Mouse (Mus musculus) fat pad, adult 2 months (tissue): Measurements from ENCODE around the gene Vmn1r166.
"Not testable (repeated sequence)": the region's sequence is repeated elsewhere in the genome, so short reads cannot be mapped to it uniquely, and the experiment has no call there.

ENCODE experiments used
- DNase-seq: peaks from one replicate; pipeline ENCODE4 v3.0.0-alpha.2; 2011; ENCODE audit warnings: low read depth, low spot score; ENCODE audit errors: extremely low read depth

The Vmn1r166 gene

DNA sequence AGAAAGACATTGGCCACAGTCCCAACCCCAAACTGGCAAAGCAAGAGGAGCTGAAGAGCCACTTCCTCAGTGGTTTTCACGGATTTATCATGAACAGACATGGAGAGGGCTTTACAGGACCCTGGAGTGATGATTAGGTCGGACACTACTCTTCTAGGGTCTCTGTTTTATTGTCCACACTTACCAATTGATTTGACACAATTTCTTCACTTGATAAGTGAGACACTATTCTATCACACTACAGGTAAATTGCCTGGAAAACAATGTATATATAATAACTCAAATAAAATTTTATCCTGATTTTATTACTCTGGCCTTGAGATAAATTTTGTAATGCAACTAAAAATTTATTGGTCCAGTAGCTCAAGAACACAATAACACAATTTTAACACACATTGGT, at the start of gene Vmn1r166:
TSS of gene Vmn1r166 (minus strand) at position 101 of the 400 bp plus-strand sequence.
- DNase-seq: not testable (repeated sequence)

DNA sequence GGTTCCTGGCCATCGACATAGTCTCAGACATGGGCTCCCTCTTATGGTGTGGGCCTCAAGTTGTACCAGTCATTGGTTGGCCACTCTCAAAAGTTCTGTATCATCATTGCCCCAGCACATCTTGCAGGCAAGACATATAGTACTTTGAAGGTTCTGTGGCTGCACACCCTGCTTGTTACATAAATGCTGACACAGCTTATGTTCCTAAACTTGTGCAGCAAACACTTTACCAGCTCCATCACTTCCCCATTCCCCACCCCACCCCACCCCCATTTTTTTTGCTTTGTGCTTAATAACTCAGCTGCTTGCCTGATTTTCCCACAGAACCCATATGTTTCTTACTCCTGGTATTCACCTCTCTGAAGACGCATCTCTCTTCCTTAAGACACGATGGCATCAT, 49.4 kb upstream of the Vmn1r166 start, which contains the start of gene Nlrp4e:
TSS of gene Nlrp4e (plus strand) at position 301 of the 400 bp plus-strand sequence.
- DNase-seq: not testable (repeated sequence)

DNA sequence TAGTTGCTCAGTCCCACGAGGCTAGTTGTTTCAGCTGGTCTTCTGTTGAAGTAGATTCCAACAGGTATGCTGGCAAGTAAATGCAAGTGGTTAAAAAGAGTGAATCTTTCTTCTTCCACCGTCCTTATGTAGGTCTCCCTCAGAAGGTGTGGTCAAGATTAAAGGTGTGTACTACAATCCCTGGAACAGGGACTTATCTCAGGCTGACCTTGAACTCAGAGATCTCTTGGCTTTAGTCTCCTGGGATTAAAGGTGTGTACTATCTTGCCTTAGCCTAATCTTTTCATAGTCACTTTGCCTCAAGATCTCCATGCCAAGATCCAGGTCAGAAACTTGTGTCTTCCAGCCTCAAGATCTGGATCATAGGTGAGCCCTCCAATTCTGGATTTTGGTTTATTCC, 27.3 kb upstream of the Vmn1r166 start, which contains the start of gene Gm6902:
TSS of gene Gm6902 (minus strand) at position 101 of the 400 bp plus-strand sequence.
- DNase-seq: not testable (repeated sequence)

DNA sequence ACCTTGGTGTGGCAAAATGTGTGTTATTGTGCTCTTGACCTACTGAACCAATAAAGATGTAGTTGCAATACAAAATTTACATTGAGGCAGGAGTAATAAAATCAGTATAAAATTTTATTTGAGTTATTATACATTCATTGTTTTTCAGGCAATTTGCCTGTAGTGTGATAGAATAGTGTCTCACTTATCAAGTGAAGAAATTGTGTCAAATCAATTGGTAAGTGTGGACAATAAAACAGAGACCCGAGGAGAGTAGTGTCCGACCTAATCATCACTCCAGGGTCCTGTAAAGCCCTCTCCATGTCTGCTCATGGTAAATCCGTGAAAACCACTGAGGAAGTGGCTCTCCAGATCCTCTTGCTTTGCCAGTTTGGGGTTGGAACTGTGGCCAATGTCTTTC, 34.5 kb downstream of the Vmn1r166 start, which contains the start of gene Vmn1r165:
TSS of gene Vmn1r165 (plus strand) at position 301 of the 400 bp plus-strand sequence.
- not testable (repeated sequence) for DNase-seq
